Mouse (Mus musculus): ENCODE measurements around the gene 2410004P03Rik.

2410004P03Rik gene

DNA sequence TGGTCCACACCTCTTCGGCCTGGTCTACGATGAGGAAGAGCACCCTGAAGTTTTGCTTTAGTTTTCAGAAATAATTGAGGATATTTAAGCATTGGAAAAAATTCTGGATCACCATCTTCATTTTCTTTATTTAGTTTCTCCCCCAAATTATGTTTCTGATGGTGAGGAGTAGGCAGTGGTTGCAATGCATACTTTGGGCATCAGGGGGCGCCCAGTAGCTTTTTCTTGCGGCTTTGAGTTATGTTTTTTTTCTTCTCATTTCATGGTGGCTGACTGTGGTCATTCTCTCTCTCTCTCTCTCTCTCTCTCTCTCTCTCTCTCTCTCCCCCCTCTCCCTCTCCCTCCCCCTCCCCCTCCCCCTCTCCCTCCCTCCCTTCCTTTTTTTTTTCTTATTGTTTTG lies 6.9 kb upstream of the 2410004P03Rik start:
- no peak for DNase-seq

DNA sequence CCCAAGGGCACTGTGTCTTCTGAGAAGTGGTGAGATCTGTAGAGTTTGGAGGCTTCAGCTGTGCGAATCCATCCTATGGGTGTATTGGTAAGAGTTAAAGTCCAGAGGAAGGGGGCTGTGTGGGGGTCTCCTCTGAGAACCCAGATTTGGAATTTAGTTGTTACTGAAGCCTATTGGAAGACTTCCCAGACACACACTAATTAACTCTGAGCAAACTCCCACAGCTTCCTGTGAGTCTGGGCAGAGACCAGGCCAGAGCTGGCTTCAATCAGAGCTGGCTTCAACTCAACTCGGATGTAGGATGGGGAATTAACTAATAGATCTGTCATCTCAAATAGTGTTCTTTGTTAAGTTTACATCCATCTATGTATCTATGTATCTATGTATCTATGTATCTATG lies 4.2 kb upstream of the 2410004P03Rik start:
- DNase-seq = no peak

DNA sequence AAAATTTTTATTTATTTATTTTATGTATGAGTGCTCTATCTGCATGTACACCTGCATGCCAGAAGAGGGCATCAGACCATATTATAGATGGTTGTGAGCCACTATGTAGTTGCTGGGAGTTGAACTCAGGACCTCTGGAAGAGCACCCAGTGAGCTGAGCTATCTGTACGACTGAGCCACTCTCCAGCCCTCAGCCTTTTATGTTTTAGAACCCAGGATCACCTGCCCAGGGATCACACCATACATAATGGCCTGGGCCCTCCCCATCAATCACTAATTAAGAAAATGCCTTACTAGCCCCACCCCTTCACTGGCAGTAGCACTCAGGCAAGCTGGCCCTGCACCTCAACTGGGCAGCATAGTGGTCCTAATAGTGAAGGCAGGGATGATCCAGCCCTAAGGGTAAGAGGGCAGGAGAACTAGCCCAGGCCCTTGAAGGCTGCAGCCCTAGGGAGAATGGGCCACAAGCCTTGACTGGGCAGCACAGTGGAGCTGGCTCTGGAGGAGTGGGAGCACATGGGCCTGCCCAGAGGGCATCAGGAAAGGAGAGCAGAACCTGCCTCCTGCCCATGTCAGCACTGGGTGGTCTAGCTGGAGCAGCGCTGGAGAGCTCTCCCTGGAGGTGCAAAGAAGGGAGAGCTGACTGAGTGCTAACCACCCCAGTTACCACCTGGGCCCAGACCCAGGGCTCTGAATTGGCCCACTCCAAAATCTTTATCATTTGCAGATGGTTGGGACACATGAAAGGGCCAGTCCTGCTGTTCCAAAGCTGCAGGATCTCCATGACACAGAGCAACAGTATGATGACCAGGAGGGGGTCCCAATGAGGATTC lies 756 bp upstream of the 2410004P03Rik start:
- no peak for DNase-seq

DNA sequence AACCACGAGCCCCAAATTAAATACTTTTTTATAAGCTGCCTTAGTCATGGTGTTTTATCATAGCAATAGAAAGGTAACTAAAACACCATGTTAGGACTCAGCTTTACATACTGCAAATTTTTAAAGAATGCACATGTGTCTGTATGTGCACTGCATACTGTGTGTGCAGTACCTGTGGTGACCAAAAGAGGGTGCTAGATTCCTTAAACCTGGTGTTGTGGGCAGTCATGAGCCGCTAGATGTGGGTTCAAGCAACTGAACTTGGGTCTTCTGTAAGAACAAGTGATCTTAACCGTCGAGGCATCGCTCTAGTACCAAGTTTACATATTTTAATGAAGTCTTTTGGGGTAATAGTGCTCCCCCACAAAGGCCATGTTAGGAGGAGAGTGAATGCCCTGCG lies 2.1 kb downstream of the 2410004P03Rik start:
- no peak for DNase-seq

DNA sequence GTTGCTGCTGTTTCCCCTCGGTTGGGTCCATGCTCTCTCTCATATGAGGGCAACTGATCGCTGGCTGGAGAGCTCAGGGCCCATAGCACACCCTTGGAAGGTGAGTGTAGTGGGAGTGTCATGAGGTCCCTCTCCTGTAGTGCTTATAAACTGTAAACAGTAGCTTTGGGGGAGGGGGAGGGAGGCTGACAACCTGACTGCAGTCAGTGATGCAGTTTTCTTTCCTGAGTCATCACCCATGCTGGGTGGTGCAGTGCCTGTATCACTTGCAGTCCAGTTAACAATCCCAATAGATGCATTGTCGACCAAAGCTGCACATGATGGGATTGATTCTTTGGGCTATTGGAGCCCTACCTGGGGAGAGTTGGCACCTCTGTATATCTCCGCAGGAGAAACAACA lies 10.3 kb downstream of the 2410004P03Rik start:
- no peak for DNase-seq

DNA sequence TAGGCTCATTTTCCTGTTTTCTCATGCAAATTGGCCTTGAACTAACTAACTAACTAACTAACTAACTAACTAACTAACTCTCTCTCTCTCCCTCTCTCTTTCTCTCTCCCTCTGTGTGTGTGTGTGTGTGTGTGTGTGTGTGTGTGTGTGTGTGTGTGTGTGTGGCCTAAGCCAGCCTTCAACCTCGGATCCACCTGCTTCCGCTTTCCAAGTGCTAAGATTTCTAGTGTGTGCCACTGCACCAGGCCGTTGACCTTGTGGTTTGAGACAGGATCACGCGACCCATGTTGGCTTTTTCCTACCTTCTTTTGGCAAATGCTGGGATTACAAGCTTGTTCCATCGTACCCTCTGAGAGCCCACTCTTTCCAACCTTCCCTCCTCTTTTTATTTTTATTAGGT lies 10.9 kb downstream of the 2410004P03Rik start:
- DNase-seq = no peak

DNA sequence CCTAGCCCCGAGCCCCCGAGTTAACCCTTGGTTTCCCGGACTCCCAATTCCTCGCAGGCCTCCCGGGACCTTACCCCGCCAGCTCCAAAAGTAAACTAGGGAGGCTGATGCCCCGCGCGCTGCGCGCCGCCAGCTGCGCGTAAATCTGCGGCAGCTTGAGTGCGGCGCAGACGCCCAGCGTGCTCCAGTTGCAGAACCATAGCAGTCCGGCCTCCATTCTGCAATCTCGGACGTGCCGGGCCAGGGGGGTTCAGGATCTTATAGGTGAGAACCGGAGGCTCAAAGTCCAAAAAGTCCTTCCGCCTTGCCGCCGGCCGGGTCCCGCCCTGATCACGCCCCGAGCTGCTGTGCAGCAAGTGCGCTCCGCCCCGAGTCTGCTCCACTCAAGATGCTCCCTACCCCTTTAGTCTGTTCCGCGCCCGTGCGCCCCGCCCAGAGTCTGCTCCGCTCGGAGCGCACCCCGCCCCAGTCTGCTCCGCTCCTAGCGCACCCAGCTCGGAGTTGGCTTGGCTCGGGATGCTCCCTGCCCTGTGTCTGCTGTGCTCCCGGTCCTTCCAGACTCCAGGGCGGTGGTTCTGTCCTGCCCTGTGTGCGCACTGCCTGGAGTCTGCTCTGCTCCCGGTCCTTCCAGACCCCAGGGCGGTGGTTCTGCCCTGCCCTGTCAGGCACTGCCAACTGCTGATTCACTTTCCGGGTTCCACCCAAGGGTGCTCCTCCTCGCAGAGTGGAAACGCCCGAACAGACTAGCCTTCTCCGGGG lies 11.6 kb downstream of the 2410004P03Rik start, which contains the start of gene Pqlc3:
Pqlc3 (minus strand) TSS at position 670 of the 759 bp plus-strand sequence.
- DNase-seq = no peak

DNA sequence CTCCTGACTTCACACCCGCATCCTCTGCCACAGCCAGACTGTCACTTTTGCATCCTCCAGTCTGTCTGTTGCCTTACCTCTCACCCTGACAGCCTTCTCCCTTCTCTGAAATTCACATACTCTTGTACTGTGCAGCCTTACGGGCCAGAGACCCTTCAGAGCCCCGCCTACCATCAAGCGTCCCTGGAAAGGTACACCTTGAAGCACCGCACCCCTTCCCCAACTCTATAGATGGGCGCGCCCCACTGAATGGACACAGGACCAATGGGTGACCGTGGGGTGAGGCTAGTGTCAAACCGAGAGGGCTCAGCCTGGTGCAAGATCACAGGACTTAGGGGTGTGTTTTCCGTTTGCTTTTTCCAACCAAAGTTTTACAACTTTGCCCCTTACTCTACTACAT lies 12.4 kb downstream of the 2410004P03Rik start:
- no peak for DNase-seq

DNA sequence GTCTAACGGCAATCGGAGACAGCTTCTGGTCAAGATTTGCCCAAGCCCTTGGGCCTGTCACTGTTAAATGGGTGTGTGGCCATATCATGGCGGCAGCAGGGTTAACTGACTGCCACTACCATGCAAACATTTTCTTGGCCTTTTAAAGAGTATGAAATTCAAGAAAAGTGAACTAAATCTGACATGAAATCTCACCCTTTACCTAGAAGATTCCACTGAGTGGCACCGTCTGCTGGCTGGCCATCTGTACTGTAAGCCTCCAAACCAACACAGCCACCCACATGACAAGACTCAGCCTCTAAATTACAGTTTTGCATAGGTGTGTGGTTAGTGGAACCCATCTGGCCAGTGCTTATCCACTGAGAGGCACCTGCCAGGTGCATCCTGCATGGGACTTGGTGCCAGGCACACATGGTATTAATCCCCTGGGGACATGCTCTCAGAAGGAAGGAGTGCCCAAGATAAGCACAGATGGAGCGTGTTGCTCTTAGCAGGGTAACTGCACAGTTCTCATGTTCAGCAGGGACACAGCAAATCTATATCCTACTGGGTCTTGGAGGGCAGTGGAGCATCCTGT lies 14.6 kb downstream of the 2410004P03Rik start:
- no peak for DNase-seq

DNA sequence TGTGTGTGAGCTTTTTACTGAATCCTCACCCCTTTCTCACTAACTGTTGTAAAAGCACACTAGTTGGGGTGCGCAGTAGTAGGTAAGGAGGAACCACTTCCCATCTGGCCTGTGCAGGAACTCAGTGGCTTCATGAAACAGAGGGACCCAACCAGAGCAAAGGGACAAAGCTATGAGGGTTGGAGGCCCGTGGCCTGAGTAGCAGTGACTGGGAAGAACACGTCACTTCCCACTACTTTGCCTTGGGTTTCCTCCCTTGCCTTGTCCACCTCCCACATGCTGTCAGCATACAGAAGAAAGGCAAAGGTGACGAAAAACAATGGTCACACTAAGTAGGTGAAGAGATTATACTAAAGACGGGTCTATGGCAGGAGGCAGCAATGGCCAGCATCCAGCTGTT lies 15.2 kb downstream of the 2410004P03Rik start:
- DNase-seq = no peak

DNA sequence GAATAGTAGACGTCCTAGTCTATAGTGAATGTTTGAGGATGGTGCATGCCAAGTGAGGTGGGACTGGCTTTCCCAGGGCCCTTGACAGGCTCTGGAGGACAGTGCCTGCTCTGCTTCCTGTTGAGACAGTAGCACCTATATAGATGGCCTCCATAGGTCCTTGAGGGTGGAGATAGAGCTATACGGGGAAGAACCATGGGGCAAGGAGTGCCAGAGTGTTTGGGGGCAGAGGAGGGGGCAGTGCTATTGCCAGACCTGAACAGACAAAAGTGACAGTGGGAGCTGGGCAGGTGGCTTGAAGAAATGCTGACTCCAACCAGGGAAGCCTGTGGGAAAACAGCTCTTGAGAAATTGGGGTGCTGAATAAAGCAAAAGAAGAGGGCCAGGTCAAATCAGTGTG lies 17.2 kb downstream of the 2410004P03Rik start:
- DNase-seq = no peak

DNA sequence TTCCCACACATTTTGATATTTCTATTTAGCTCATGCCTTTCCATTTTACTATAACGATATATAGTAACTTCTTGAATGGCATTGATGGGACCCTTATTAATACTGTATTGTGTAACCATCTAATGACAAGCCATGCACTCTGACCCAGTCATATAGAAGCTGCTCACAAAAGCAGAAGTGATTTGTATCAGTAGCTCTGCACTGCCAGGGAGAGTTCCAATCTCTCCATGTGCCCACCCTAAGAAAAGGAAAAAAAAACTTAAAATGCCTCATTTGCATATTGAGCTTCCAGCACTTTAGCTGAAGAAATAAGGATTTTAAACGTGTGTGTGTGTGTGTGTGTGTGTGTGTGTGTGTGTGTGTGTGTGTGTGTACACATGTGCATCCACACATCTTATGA lies 19.2 kb downstream of the 2410004P03Rik start:
- DNase-seq = no peak

DNA sequence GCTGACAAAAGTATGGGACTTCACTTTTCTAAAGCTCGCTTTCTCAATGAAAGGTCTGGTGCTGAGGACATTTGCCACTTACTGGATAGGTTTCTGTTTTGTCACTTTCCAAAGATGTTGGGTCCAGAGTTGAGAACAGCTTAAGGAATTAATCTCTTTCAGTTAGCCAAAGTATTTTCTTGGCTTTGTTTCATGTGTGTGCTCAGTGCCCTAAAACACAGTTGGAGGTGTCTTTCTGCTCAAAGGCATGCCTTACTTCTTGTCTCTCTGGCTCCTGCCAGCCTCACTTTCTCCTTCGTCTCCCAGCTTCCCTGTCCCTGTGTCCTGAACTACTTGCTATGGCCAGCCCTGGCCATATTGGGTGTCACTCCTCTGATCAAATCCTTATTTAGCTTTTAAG lies 20.2 kb downstream of the 2410004P03Rik start:
- no peak for DNase-seq

DNA sequence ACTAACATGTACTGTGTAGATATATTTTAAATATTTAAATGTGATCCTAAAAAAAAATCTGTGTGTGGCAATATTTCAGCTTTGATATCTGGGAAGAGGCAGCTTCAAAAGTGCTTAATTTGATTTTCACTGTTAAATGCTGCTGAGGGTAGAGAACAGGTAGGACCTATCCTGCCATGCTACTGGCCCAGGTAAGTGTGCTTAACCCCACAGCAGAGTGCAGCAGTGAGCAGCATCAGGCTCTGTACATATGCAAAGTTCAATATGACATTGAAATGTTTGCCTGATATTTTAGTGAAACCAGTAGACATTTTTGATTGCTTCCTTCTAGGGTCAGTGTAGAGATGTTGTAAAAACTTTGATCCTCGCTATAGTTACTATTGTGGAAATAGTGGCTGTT lies 25.7 kb downstream of the 2410004P03Rik start:
- no peak for DNase-seq

DNA sequence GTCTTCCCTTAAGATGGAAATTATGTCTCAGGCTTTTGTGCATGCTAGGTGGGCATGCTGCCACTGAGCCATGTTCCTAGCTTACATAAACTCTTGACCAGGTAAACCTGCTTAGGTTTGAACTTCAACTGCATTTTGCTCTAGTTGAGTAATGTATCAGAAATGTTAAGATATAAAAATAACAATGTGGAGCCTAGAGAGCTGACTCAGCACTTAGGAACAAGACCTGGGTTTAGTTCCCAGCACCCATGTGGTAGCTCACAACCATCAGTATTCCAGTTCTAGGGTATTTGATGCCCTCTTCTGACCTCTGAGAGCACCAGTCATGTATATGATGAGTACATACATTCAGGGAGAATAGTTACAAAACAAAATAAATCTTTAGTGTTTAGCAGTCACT lies 34.4 kb downstream of the 2410004P03Rik start:
- DNase-seq = no peak

DNA sequence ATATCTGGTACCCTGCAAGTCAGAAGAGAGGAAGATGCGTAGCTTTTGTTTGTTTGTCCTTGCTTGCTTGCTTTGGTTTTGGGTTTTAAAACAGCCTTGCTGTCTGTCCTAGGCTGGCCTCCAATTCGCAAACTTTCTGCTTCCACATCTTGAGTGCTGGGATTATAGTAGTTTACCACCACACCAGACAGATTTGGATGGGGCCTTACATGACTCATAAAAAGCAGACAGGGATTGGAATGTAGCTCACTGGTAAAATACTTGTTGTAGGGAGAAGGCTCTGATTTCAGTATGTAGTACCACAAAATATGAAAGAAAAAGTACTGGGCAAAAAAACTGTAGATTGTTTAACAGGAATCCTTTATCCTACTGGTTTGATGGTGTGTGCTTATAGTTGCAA lies 44.7 kb downstream of the 2410004P03Rik start:
- DNase-seq = no peak

DNA sequence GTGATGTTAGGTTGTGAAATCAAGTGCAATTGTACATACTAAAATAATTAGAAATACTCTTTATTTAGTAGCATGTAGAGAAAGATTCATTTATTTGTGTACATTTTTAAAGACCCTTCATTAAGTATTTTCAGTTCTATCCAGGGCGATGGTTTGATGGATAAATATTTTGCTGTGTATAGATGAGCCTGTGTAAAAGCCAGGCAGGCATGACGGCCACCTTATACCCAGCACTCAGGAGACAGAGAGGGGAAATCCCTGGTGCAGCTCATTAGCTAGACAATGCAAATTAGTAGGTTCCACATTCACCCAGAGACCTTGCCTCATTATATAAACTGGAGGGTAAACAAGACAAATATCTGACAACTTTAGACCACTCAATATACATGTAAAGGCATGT lies 48.2 kb downstream of the 2410004P03Rik start:
- DNase-seq = no peak

DNA sequence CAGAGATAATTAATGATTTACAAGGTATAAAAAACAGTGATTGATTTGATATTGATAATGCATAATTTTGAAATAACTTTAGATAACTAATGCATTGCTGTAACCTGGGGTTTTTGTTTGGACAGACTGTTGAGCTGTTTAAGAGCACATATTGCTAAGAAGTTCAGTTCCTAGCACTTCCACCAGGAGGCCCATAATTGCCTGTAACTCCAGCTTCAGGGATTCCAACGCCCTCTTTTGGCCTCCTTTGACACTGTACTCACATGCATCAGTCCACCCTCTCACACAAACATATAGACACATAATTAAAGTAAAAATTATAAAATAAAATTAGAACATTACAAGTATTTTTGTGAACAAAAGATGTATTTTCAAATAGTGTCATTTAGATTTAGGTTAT lies 52.7 kb downstream of the 2410004P03Rik start:
- no peak for DNase-seq
